Mouse (Mus musculus): Measurements from ENCODE around the gene 1700030J22Rik.

DNA sequence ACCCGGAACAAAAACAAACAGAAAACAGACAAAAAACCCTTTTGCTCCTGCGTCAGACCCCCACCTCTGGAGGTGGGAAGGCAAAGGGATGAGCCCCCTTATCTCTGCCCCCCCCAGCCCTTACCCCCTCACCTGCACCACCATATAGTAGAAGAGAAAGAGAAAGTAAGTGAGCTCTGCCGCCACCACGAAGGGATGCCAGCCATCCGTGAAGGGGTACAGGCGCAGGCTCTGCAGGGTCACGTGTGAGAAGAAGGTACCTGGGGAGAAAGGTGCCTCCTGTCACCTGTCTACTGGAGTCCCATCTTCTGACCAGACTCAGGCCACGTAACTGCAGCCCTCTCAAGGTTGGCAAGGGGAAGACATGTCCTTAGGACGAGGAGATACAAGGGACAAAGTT, 32.6 kb upstream of the 1700030J22Rik start:
- TF ChIP-seq CTCF (IDR thresholded peaks at IDR 0.05; ENCODE audit: control insufficient read depth, insufficient read depth, insufficient replicate concordance, low read depth, low read length) (no peak), POLR2A (IDR thresholded peaks at IDR 0.05; ENCODE audit: control insufficient read depth, low read depth, low read length) (no peak)
